Mouse (Mus musculus) spleen, adult 2 months (tissue): ENCODE data around the gene Gatd1. TPM values are rescaled to one million over a fixed set of nuclear protein-coding genes. Genes with fewer than 3 reads are reported as not detected.
A peak's percentile ranks its signal among the peaks of the same experiment; 100 is the strongest.
"Not testable (repeated sequence)": the region's sequence is repeated elsewhere in the genome, so short reads cannot be mapped to it uniquely, and the experiment has no call there.

Experiments
- DNase-seq, 2 experiments: peaks; one replicate each; pipeline versions ENCODE4 v3.0.0 to v3.0.0-alpha.2; 2012 to 2021; ENCODE audit warnings: low spot score in 2 of 2, low read depth in 1 of 2
- H3K27ac ChIP-seq: fragments of 200-500 bp; 2 replicates; pipeline ENCODE4 v1.5.1; 2012; ENCODE audit warnings: low read length, inconsistent platforms; ENCODE audit not compliant: insufficient read depth
- H3K27me3 ChIP-seq: fragments of 200-500 bp; 2 replicates; pipeline ENCODE4 v1.6.1; 2012; ENCODE audit warnings: mild to moderate bottlenecking, moderate library complexity, low read length, inconsistent platforms; ENCODE audit not compliant: control insufficient read depth, insufficient read depth
- H3K36me3 ChIP-seq: fragments of 200-500 bp; 2 replicates; pipeline ENCODE4 v1.6.1; 2012; ENCODE audit warnings: mild to moderate bottlenecking, low read length, inconsistent platforms; ENCODE audit not compliant: control insufficient read depth, insufficient read depth
- H3K4me1 ChIP-seq: fragments of 200-500 bp; 2 replicates; pipeline ENCODE4 v1.6.1; 2011; ENCODE audit warnings: inconsistent platforms; ENCODE audit not compliant: control insufficient read depth, insufficient read depth, insufficient read length
- H3K4me3 ChIP-seq: fragments of 200-500 bp; 2 replicates; pipeline ENCODE4 v1.5.1; 2011; ENCODE audit warnings: mild to moderate bottlenecking, inconsistent platforms; ENCODE audit not compliant: insufficient read depth, insufficient read length; ENCODE audit errors: extremely low read depth
- CTCF ChIP-seq: fragments of 200-500 bp; IDR thresholded peaks from 2 replicates; pipeline ENCODE4 v1.5.1; 2011; ENCODE audit warnings: mild to moderate bottlenecking, inconsistent platforms; ENCODE audit not compliant: insufficient read depth, insufficient read length, insufficient replicate concordance; ENCODE audit errors: extremely low read depth
- POLR2A ChIP-seq: fragments of 200-500 bp; IDR thresholded peaks from 2 replicates; pipeline ENCODE4 v1.6.1; 2011; ENCODE audit warnings: low read depth, low read length, inconsistent platforms
- WGBS: fragments of 180-500 bp; shearing (Covaris S2); methylation state at CpG from one replicate; pipeline ENCODE4 v1.1.7; 2018; 5-methylcytosine and 5-hydroxymethylcytosine counted together
- polyA plus RNA-seq: library from polyadenylated mRNA; depleted of rRNA; stranded (reverse); fragments of >200 nt; gene quantifications from 2 replicates; pipeline ENCODE4 v1.2.3, GENCODE M21; 2012

The Gatd1 gene
- polyA plus RNA-seq, 1 experiment, result 56.7 TPM

DNA sequence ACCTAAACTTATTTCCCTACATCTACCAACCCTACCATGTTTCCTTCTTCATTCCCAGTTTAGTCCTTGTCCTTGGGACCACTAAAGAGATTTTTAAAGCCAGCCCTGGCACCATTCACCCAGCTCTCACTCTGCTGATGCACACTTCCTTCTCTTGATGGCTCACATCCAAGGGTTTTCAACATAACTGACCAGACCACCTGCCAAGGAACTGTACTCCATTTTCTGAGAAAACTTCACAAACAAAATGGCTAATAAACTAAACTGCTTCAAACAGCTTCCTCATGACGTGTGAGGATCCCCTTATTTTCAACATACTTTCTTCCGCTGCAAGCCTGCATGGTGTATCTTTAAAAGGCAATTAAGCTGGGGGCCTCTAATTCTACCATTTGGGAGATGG is 39.7 kb upstream of the Gatd1 start:
- Histone ChIP-seq H3K27ac (no peak overlapping the region), H3K4me3 (no peak overlapping the region), H3K36me3 (peaks cover 24% of the 10 kb centered on the region), H3K27me3 (no peaks in the 10 kb centered on the region), H3K4me1 (peaks cover 11% of the 10 kb centered on the region; the same call in 1 of the 2 replicates)
- no peak for DNase-seq
- no peak for TF ChIP-seq CTCF
- TF ChIP-seq POLR2A, result no peak
- WGBS, result 76% methylated on average over 2 of the region's 2 CpGs

DNA sequence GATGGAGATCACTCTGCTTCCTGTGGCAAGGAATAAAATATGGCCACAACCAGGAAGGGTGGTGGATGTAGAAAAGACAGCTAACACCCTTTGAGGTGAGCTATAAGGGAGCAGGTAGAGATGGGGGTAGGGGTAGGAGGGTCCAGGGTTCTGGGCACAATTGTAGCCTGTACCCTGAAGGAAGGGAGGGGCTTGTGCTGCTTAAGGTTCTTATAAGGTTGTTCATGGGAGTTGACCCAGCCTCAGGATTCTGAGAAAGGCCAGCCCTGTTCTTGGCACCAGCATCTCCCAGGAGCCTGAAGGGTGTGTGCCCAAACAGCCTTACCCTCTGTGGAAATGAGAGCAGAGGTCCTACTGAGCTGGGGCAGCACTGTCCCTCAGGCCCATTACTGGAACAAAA is 38.0 kb upstream of the Gatd1 start:
- H3K27ac ChIP-seq, result no peak overlapping the region
- TF ChIP-seq CTCF (no peak), POLR2A (no peak)
- H3K36me3 ChIP-seq, result peaks cover 12% of the 10 kb centered on the region
- H3K27me3 ChIP-seq, result no peaks in the 10 kb centered on the region
- peaks cover 11% of the 10 kb centered on the region; the same call in 1 of the 2 replicates for H3K4me1 ChIP-seq
- DNase-seq, result peak in 1 of 2 experiments; percentile 2
- no peak overlapping the region for H3K4me3 ChIP-seq

DNA sequence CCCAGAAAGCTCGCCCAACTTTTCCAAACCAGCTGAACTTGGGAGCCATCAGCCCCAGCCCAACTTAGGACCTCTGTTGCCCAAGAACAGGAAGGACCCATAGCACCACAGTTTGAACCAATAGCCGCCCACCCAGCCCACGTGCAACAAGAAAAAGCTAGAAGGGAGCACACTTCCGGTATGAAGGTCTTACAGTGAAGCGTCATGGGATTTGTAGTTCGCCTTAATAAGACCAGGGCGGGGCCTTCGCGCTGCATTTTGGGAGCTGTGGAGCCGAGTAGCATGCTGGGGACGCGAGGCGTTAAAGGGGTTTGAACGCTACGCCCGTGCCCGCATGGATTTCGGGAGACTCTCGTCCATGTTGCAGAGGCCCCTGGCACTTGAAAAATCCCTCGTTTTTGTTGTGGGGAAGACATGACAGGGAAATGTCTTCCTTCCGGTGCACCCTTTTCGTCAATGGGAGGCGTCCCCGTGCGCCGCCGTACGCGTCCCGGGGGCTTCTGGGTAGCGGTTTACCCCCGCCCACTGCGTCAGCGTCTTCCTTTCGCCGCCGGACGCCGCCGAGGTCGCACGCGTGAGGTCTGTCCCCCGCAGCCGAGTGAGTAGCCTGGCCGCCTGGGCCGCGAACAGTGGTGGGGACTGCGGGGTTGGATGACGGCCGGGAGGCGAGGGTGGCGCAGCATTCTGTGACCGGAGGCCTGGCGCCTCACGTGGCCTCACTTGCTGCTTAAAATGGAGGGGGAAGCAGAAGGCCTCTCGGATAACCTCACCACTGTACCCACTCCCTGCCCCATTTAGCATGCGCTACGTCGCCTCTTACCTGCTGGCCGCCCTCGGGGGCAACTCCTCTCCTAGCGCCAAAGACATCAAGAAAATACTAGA is 33.4 kb upstream of the Gatd1 start, which contains the start of gene Rplp2:
Gene Rplp2 (plus strand): TSS at position 261 of the 882 bp plus-strand sequence.
- TF ChIP-seq CTCF (no peak), POLR2A (peak; percentile 83)
- Histone ChIP-seq H3K36me3 (peaks cover 12% of the 10 kb centered on the region), H3K27ac (peak within 1 kb of the TSS; percentile 95), H3K4me3 (peak within 1 kb of the TSS; percentile 95), H3K4me1 (peaks cover 12% of the 10 kb centered on the region; the same call in 1 of the 2 replicates), H3K27me3 (no peaks in the 10 kb centered on the region)
- peak; percentile 91 for DNase-seq
- under 1% methylated on average over 63 of the region's 63 CpGs for whole genome bisulfite sequencing

DNA sequence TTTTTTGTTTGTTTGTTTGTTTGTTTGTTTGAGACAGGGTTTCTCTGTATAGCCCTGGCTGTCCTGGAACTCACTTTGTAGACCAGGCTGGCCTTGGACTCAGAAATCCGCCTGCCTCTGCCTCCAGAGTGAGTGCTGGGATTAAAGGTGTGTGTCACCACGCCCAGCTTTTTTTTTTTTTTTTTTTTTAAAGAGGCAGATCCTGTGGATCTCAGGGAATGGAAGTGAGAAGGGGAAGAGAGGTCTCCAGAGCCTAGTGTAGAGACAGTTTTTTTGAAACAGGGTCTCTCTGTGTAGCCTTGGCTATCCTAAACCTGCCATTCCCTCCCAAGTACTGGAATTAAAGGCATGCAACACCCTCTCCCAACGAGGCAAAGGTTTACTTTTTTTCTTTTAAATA is 32.4 kb upstream of the Gatd1 start:
- not testable (repeated sequence) for H3K36me3 ChIP-seq, H3K27ac ChIP-seq, H3K4me3 ChIP-seq, DNase-seq, H3K27me3 ChIP-seq
- H3K4me1 ChIP-seq, result peaks cover 12% of the 10 kb centered on the region; the same call in 1 of the 2 replicates
- WGBS, result 89% methylated on average over 3 of the region's 3 CpGs

DNA sequence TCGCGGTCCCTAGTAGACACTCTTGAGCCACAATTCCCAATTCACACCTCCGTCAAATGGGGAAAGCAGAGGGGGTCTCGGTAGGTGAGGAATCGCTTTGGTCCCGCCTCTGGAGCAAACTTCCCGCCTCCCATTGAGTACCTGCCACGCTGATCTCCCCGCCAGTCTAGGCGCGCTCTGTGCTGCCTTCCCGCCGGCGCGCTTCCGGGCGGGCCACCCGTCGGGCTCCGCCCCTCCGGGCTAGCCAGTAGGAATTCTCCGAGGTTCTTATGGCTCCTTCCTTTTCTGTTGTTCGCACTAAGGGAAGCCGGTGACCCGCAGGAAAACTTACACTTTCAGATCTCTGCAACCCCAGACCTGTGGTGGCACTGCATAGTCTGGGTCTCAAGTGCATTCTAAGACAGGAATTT is 29.9 kb upstream of the Gatd1 start, which contains the start of gene Pidd1:
Gene Pidd1 (minus strand): TSS at position 198 of the 410 bp plus-strand sequence.
- peak; percentile 21; the same call in 1 of the 2 replicates for TF ChIP-seq POLR2A
- TF ChIP-seq CTCF, result no peak
- under 1% methylated on average over 25 of the region's 25 CpGs for WGBS
- peak in 1 of 2 experiments; percentile 30 for DNase-seq
- peaks cover 2% of the 10 kb centered on the region; the same call in 1 of the 2 replicates for H3K36me3 ChIP-seq
- H3K27ac ChIP-seq, result no peak within 1 kb of the TSS
- peak within 1 kb of the TSS; percentile 71 for H3K4me3 ChIP-seq
- no peaks in the 10 kb centered on the region for H3K27me3 ChIP-seq
- peaks cover 12% of the 10 kb centered on the region; the same call in 1 of the 2 replicates for H3K4me1 ChIP-seq

DNA sequence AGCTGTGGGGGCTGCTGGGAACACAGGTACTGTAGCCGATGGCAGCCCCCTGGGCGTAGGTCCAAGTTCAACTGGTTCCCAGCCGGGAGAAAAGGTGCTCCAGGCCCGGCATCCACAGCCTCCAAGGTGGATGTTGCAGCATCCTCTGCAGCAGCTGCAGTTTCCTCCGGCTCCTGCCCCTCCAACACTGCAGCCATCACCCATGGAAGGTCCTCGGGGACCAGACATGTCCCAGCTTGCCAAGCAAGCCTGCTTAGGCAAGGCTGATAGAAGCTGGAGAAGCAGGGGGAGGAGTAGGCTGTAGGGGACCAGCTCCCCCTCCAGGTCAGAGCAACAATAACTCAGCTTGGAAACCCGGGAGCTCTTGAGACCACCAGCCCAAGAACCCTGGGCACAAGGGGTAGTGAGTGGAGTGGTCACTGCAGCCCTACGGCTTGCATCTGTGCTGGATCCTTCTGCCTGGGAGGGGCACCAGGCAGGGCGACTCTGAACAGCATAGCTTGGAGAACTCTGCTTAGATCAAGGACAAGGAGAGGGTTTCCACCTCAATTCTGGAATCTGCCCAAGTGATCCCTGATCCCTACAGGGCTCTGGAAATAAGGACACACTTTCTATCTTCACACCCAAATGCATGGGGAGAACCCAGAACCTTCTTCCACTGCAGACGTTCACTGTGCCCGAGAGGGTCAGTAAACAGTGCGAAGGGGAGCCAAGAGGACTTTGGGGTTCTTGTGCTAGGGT is 29.3 kb upstream of the Gatd1 start:
- no peaks in the 10 kb centered on the region for H3K36me3 ChIP-seq
- WGBS, result 18% methylated on average over 12 of the region's 12 CpGs
- H3K27me3 ChIP-seq, result no peaks in the 10 kb centered on the region
- H3K4me3 ChIP-seq, result peak overlapping the region; percentile 71
- TF ChIP-seq CTCF (no peak), POLR2A (no peak)
- no peak overlapping the region for H3K27ac ChIP-seq
- H3K4me1 ChIP-seq, result peaks cover 12% of the 10 kb centered on the region; the same call in 1 of the 2 replicates
- no peak for DNase-seq
